Mouse (Mus musculus) limb, embryonic 10.5 days (tissue): ENCODE data around the gene Mrps6. TPM values are rescaled to one million over a fixed set of nuclear protein-coding genes. Genes with fewer than 3 reads are reported as not detected.
"Not testable (repeated sequence)": the region's sequence is repeated elsewhere in the genome, so short reads cannot be mapped to it uniquely, and the experiment has no call there.

ENCODE experiments used
- DNase-seq: peaks from one replicate; pipeline ENCODE4 v3.0.0-alpha.2; 2017; ENCODE audit warnings: low spot score
- H3K27ac ChIP-seq: fragments of 300-500 bp; sonication (generic); 2 replicates; pipeline ENCODE4 v1.5.1; 2016; ENCODE audit warnings: mild to moderate bottlenecking
- H3K27me3 ChIP-seq: fragments of 300-500 bp; sonication (generic); 2 replicates; pipeline ENCODE4 v1.6.1; 2016; ENCODE audit warnings: low read depth, mild to moderate bottlenecking; ENCODE audit not compliant: poor library complexity, severe bottlenecking
- H3K36me3 ChIP-seq: fragments of 300-500 bp; sonication (generic); 2 replicates; pipeline ENCODE4 v1.6.1; 2016; ENCODE audit warnings: mild to moderate bottlenecking, moderate library complexity
- H3K4me1 ChIP-seq: fragments of 300-500 bp; sonication (generic); 2 replicates; pipeline ENCODE4 v1.6.1; 2016
- H3K4me3 ChIP-seq: fragments of 300-500 bp; sonication (generic); 2 replicates; pipeline ENCODE4 v1.5.1; 2016; ENCODE audit warnings: mild to moderate bottlenecking, moderate library complexity
- H3K9me3 ChIP-seq: fragments of 300-500 bp; sonication (generic); replicated peaks from 2 replicates; pipeline ENCODE4 v1.6.1; 2016; ENCODE audit warnings: mild to moderate bottlenecking
- WGBS: fragments of 180-500 bp; shearing (Covaris S2); methylation state at CpG from one replicate; pipeline ENCODE4 v1.1.7; 2016; 5-methylcytosine and 5-hydroxymethylcytosine counted together
- polyA plus RNA-seq: library from polyadenylated mRNA; unstranded; fragments of >200 nt; fragmentation: Nextera tagmentation; extraction: Ambion mirVana; gene quantifications from 2 replicates; pipeline ENCODE4 v1.2.1, GENCODE M21; 2016

Mrps6 gene
- polyA plus RNA-seq, 1 experiment from 2014 or later = 92.2 TPM

DNA sequence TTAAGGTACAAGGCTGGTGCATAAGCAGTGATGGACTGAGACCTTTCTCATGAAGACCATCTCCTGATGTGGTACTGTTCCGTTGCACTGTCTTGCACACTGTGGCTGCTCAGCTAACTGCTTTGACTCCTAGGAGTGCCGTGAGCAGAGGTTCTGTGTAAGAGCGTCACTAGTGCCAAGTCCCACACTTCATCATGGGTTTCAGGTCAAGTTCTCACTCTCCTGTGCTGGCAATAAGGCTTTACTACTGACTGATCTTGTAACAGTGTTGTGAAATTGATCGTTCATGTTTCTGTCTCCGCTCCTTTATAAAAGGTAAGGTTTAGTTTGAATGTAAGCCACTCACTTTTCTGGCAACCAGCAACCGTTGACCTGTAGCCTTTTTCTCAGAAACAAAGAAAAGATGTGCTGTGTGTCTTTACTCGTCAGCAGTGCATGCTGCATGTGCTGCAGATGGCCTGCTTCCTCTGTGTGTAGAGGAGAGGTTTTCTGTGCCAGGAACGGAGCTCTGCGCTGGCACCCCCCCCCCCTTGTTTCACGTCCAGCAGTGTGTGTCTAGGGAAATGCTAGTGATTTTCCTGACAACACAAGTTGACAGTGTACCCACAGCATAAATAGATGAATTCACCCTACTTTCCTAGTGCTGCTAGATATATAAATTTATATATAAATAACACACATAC lies 25.8 kb downstream of the Mrps6 start:
- H3K4me3 ChIP-seq = no peak overlapping the region
- 89% methylated on average over 10 of the region's 10 CpGs for WGBS
- no peak overlapping the region for H3K27ac ChIP-seq
- no peak for DNase-seq
- H3K9me3 ChIP-seq = no peaks in the 10 kb centered on the region
- no peaks in the 10 kb centered on the region for H3K27me3 ChIP-seq
- peaks cover 20% of the 10 kb centered on the region for H3K36me3 ChIP-seq
- peaks cover 2% of the 10 kb centered on the region for H3K4me1 ChIP-seq

DNA sequence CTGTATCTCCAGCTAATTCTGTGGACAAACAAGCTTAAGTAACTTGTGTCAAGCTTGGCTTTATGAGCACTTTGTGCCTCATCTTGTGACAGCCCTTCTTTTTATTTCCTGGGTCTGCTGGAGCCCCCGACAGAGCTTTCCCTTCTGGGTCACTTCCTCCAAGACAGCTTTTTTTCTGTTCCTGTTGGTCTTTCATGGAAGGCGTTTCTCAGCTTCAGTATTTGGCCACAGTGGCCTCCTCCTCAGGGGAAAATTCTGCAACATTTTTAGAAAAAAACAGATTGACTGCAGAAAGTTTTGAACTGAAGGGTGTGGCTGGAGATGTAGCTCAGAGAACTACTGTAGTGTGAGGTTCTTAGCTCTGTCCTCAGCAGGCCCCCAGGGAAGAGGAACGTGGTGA lies 31.2 kb downstream of the Mrps6 start:
- DNase-seq = no peak
- H3K27me3 ChIP-seq = peaks cover 1% of the 10 kb centered on the region; the same call in 1 of the 2 replicates
- no peaks in the 10 kb centered on the region for H3K9me3 ChIP-seq
- peaks cover 2% of the 10 kb centered on the region; the same call in 1 of the 2 replicates for H3K36me3 ChIP-seq
- H3K4me3 ChIP-seq = no peak overlapping the region
- no peak overlapping the region for H3K27ac ChIP-seq
- WGBS = 85% methylated on average over 3 of the region's 3 CpGs
- peaks cover 7% of the 10 kb centered on the region for H3K4me1 ChIP-seq

DNA sequence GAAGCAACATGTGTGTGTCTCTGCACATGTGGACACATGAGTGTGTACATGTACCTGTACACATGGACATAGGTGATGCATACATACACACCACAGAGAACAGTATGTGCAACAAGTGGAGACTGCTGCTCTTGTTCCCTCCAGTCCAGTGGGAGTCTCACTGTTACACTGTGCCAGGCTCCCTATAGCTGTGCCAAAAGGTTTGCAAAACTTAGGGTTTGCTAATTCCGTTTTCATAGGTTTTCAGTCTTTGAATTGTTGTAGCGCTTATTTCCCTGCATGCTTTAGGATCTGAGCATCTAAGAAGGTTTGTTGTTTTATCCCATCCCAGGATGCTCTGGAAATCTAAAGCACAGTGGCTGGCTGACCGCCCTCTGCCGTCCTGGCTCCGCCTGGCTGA lies 33.8 kb downstream of the Mrps6 start:
- Histone ChIP-seq H3K36me3 (peaks cover 4% of the 10 kb centered on the region; the same call in 1 of the 2 replicates), H3K4me1 (peaks cover 7% of the 10 kb centered on the region), H3K27ac (no peak overlapping the region), H3K4me3 (no peak overlapping the region), H3K27me3 (peaks cover 26% of the 10 kb centered on the region), H3K9me3 (no peaks in the 10 kb centered on the region)
- WGBS = 92% methylated on average over 5 of the region's 5 CpGs
- no peak for DNase-seq

DNA sequence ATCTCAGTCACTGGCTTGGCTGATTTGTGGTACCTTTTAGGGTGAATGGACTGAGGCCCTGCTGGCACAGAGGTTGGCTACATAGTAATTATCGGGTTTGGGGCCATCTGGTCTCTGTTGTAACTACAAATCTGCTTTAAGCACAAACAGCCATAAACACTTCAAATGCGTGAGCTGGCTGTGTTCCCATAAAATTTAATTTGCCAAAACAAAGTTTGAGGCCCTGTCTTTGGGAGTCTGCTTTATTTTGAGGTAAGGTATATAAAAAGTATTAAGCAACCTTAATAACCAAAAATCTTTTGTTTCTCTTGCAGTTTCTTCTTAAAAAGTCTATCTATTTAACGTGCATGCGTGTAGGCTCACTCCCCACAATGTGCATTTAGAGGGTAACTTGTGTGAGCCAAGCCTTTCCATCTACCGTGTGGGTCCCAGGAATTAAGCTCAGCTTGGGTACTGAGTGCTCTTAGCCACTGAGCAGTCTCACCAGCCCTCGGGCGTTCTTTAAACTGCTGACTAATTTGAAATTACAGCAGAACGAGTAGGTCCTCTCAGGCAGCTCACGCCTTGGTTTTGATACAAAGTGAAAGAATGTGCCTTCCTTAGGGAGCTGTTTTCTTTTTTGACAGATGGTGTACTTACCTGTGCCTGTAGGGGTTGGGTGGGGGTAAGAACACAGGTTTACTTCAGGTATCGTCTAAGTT lies 40.4 kb downstream of the Mrps6 start:
- peaks cover 56% of the 10 kb centered on the region for H3K27me3 ChIP-seq
- peaks cover 26% of the 10 kb centered on the region for H3K4me1 ChIP-seq
- peaks cover 20% of the 10 kb centered on the region for H3K36me3 ChIP-seq
- H3K27ac ChIP-seq = no peak overlapping the region
- no peak for DNase-seq
- no peak overlapping the region for H3K4me3 ChIP-seq
- no peaks in the 10 kb centered on the region for H3K9me3 ChIP-seq
- WGBS = 50% methylated on average over 10 of the region's 10 CpGs

DNA sequence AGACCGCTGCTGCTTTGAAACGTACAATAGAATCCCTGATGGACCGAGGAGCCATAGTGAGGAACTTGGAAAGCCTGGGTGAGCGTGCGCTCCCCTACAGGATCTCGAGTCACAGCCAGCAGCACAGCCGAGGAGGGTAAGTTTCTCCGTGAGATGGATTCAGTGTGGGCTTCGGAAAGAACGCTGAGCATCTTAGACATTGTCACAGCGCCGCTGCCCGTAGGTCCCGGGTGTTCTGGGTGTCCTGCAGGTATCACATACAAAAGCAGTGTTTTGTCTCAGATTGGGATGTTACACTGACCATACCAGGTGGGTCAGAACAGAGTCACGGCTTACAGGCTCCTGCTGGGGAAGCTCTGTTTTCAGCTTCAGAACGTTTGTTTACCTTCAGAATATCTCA lies 41.5 kb downstream of the Mrps6 start:
- 88% methylated on average over 16 of the region's 16 CpGs for WGBS
- Histone ChIP-seq H3K27me3 (peaks cover 51% of the 10 kb centered on the region; the same call in 1 of the 2 replicates), H3K36me3 (peaks cover 16% of the 10 kb centered on the region), H3K4me1 (peaks cover 31% of the 10 kb centered on the region), H3K27ac (no peak overlapping the region), H3K4me3 (no peak overlapping the region), H3K9me3 (no peaks in the 10 kb centered on the region)
- DNase-seq = no peak

DNA sequence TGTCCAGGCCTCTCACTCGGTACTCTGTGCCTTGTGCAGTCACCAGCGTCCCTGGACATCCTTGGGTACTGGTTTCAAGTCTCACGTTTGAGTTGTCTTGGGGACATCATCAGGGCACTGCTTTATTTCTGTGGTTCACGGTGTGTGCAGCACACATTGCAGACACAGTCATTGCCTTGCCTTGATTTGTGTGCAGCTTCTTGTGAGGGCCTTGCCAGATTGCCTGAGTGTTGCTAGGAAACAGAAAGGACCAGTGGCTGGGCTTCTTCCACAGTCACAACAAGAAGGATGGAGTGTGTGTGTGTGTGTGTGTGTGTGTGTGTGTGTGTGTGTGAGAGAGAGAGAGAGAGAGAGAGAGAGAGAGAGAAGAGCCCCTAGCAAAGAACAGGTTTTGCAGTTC lies 42.0 kb downstream of the Mrps6 start:
- no peak for DNase-seq
- 85% methylated on average over 4 of the region's 4 CpGs for WGBS
- Histone ChIP-seq H3K27me3 (peaks cover 46% of the 10 kb centered on the region; the same call in 1 of the 2 replicates), H3K4me3 (no peak overlapping the region), H3K36me3 (peaks cover 16% of the 10 kb centered on the region), H3K27ac (no peak overlapping the region), H3K4me1 (peaks cover 31% of the 10 kb centered on the region), H3K9me3 (no peaks in the 10 kb centered on the region)

DNA sequence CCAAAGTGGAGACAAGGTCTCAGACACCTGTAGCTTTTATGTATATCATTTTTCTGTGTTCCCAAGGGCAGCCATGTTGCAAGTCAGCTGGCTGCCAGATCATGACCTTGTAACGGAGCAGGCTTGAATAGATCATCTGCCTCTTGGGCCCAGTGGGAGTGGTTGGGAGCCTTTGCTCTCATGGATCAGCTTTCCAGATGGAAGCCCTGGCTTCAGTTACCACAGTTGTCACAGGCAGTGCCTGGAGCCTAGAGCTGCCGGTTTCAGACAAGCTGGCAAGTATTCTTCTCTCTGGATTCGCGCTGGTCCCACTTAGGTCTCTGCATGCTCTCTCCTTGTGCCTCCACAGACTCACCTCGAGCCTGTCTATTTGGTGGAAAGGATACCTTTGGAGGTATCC lies 44.0 kb downstream of the Mrps6 start:
- Histone ChIP-seq H3K4me1 (peaks cover 36% of the 10 kb centered on the region), H3K27me3 (peaks cover 30% of the 10 kb centered on the region; the same call in 1 of the 2 replicates), H3K27ac (no peak overlapping the region), H3K36me3 (peaks cover 19% of the 10 kb centered on the region), H3K9me3 (no peaks in the 10 kb centered on the region), H3K4me3 (no peak overlapping the region)
- WGBS = 84% methylated on average over 5 of the region's 5 CpGs
- DNase-seq = no peak

DNA sequence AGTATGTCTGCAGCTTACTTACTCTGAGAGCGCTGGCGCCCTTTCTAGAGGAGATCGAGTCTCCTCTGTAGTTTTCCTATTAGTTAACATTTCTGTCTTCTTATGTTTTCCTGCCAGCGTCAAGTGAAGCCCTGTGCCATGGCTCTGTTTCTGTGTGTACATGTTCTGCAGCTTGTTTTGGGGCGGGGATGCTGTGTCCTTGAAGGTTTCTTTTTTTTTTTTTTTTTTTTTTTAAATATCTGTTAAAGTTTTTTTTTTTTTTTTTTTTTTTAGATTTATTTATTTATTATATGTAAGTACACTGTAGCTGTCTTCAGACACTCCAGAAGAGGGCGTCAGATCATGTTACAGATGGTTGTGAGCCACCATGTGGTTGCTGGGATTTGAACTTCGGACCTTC lies 44.9 kb downstream of the Mrps6 start:
- WGBS = 97% methylated on average over 6 of the region's 7 CpGs
- not testable (repeated sequence) for H3K9me3 ChIP-seq, H3K4me3 ChIP-seq, DNase-seq, H3K27ac ChIP-seq
- peaks cover 32% of the 10 kb centered on the region for H3K4me1 ChIP-seq
- peaks cover 30% of the 10 kb centered on the region; the same call in 1 of the 2 replicates for H3K27me3 ChIP-seq
- H3K36me3 ChIP-seq = peaks cover 19% of the 10 kb centered on the region

DNA sequence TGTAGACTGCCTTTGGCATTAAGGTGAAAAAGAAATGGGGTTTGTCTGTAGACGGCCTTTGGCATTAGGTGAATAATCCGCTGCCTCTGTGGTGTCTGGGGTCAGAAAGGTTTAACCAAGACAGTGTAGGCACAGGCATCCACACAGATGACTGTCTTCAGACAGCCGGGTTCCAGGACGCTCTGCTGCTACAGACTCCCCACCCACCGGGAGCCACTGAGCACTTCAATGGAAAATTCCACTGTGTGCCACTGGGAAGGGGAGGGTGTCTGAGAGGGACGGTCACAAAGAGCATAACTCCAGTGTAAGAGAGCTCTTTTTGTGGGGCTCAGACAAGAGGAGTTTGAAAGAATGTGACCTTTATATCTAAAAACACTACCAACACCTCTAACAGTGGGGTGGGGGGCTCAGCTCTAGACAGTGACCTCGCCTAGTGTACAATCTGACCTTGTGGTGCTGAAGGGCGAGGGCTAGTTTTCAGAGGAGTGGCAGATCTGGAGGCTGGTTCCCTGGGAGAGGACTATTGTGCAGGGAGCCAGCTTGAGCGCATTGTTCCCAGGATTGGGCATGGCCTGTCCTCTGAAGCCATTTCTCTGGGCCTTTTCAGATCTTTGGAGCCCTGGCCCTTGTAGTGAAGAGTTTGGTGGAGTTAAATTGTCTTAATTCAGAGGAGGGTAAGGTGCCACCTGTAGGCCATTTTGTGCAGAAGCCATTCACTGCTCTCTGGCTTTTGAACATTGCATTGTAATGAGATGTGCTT lies 45.7 kb downstream of the Mrps6 start:
- Histone ChIP-seq H3K9me3 (no peaks in the 10 kb centered on the region), H3K36me3 (peaks cover 19% of the 10 kb centered on the region), H3K27me3 (peaks cover 30% of the 10 kb centered on the region; the same call in 1 of the 2 replicates), H3K27ac (no peak overlapping the region), H3K4me3 (no peak overlapping the region), H3K4me1 (peaks cover 24% of the 10 kb centered on the region)
- DNase-seq = no peak
- WGBS = 72% methylated on average over 9 of the region's 9 CpGs

DNA sequence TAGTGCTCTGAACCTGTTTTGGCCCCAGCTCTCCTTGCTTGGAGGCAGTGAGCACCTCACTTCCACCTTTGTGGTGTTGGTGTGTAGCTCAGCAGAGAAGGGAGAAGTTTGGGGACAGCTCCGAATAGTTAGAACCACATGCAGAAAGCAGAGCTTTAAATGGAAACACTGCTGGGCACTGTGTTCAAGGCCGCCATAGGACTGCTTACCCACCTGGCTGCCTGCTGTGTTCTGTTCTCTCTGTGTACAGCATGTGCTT lies 46.2 kb downstream of the Mrps6 start:
- no peak for DNase-seq
- Histone ChIP-seq H3K27me3 (peaks cover 30% of the 10 kb centered on the region; the same call in 1 of the 2 replicates), H3K36me3 (peaks cover 19% of the 10 kb centered on the region), H3K9me3 (no peaks in the 10 kb centered on the region), H3K4me3 (no peak overlapping the region), H3K27ac (no peak overlapping the region), H3K4me1 (peaks cover 19% of the 10 kb centered on the region)
- 92% methylated on average over 2 of the region's 2 CpGs for WGBS

DNA sequence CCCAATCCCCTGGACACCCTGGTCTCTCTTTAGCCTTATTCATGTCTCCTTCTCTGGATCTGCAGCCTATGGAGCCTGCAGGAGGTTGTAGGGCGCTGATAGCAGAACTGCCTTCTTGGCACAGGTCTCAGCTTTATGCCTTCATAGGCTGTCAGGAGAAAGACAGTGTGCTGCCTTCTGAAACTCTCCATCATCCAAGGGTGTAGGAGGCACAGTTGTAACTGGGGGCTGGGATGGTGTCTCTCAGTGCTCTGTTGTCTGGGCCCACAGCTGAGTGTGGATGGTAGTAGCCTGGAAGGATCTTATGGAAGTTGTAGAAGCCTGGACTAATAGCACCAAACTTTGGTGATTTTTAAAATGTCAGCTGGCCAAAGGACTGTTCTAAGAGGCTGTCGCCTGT lies 46.9 kb downstream of the Mrps6 start:
- WGBS = 89% methylated on average over 2 of the region's 2 CpGs
- DNase-seq = no peak
- H3K4me3 ChIP-seq = no peak overlapping the region
- H3K4me1 ChIP-seq = peaks cover 12% of the 10 kb centered on the region; the same call in 1 of the 2 replicates
- no peak overlapping the region for H3K27ac ChIP-seq
- peaks cover 16% of the 10 kb centered on the region for H3K36me3 ChIP-seq
- H3K9me3 ChIP-seq = no peaks in the 10 kb centered on the region
- peaks cover 25% of the 10 kb centered on the region; the same call in 1 of the 2 replicates for H3K27me3 ChIP-seq

DNA sequence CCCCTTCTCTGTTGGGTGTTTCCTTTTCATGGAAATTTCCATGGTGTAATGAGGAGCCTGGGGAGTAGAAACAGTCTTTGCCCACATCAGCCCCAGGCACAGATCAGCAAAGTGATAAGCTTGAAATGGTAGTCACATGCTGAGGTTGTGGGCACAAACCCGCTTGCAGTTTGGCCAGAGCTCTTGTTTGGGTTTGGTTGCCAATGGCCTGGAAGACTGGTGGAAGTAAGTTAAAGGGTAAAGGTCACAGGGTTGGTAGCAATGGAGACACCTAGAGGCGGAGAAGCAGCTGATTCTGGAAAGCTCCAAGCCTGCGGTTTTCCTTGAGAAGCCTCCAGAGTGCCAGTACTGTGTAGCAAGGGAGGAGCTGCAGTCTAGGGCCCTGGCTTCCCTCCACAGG lies 47.6 kb downstream of the Mrps6 start:
- Histone ChIP-seq H3K36me3 (peaks cover 12% of the 10 kb centered on the region), H3K27me3 (peaks cover 18% of the 10 kb centered on the region; the same call in 1 of the 2 replicates), H3K9me3 (no peaks in the 10 kb centered on the region), H3K27ac (no peak overlapping the region), H3K4me3 (no peak overlapping the region), H3K4me1 (peaks cover 9% of the 10 kb centered on the region; the same call in 1 of the 2 replicates)
- DNase-seq = no peak
- 74% methylated on average over 3 of the region's 3 CpGs for WGBS

DNA sequence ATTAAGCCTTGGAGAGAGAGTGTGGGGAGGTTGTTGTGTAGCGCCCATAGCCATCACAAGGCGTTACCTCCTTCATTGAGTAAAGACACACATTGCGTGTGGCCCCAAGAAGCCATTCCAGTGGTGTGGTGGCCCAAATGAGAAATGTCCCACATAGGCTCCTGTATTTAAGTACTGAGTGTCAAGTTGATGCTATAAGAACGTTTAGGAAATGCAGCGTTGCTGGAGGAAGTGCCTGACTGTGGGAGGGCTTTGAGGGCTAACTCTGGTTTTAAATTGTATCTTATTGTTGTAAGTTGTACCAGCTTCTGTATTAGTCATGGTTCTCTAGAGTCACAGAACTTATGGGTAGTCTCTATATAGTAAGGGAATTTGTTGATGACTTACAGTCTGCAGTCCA lies 49.3 kb downstream of the Mrps6 start:
- H3K4me3 ChIP-seq = no peak overlapping the region
- H3K9me3 ChIP-seq = no peaks in the 10 kb centered on the region
- no peak overlapping the region for H3K27ac ChIP-seq
- H3K4me1 ChIP-seq = peaks cover 9% of the 10 kb centered on the region; the same call in 1 of the 2 replicates
- WGBS = 92% methylated on average over 5 of the region's 5 CpGs
- peaks cover 10% of the 10 kb centered on the region for H3K36me3 ChIP-seq
- peaks cover 1% of the 10 kb centered on the region; the same call in 1 of the 2 replicates for H3K27me3 ChIP-seq
- DNase-seq = no peak
